Mouse (Mus musculus): ENCODE data around the gene Lamp3.

DNA sequence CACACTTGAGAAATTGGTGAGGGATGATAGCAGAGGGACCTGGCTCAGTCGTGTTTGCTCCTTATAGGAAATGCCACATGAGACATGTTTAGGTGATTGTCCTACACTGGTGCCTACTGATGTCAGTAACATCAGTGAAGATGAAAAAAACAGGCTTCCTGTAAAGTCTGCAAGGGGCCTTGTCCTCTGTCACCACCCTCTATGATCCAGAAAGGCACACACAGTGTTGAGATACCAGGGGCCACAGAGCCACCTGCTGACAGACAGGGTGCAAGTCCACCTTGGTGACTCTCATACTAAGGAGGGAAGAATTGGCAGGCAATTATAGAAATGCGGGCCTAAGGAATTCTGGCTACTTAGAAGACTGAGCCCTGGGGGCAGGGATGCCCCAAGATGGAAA, 14.8 kb upstream of the Lamp3 start:
- TF ChIP-seq CTCF (IDR thresholded peaks at IDR 0.05; ENCODE audit: low read depth, low read length) = no peak
- no peak for TF ChIP-seq GATA1 (IDR thresholded peaks at IDR 0.05; ENCODE audit: borderline replicate concordance, low read length)
